ENCODE assay signal across 8 mouse cellular contexts in genomic region chr9:120708507-120708906, GRCm38 (mm10).
DNase-seq lines count a peak whose midpoint lies in the region; ATAC-seq lines count a peak whose summit lies in the region.

No protein-coding gene starts in this region.

- H3K36me3 ChIP-seq in heart, embryonic 11.5 days (ENCODE audit: control insufficient read depth, insufficient read depth, low read length): no peaks in the 10 kb centered on the region
- H3K36me3 ChIP-seq in heart, embryonic 16.5 days (ENCODE audit: control insufficient read depth, insufficient read depth): no peaks in the 10 kb centered on the region
- H3K36me3 ChIP-seq in midbrain, embryonic 11.5 days (ENCODE audit: control insufficient read depth, insufficient read depth, low read length): no peaks in the 10 kb centered on the region

- H3K4me3 ChIP-seq in heart, embryonic 11.5 days (ENCODE audit: low read depth, low read length): no peak overlapping the region
- peak overlapping the region; percentile 19 for H3K4me3 ChIP-seq in heart, embryonic 16.5 days (ENCODE audit: low read length)
- H3K4me3 ChIP-seq in midbrain, embryonic 11.5 days (ENCODE audit: low read depth, low read length): no peak overlapping the region

- H3K27me3 ChIP-seq in heart, embryonic 11.5 days (ENCODE audit: control insufficient read depth, insufficient read depth, low read length): no peaks in the 10 kb centered on the region
- no peaks in the 10 kb centered on the region for H3K27me3 ChIP-seq in heart, embryonic 16.5 days (ENCODE audit: control insufficient read depth, insufficient read depth, low read length)
- H3K27me3 ChIP-seq in midbrain, embryonic 11.5 days (ENCODE audit: control insufficient read depth, insufficient read depth, low read length): no peaks in the 10 kb centered on the region

- no peaks in the 10 kb centered on the region for H3K4me1 ChIP-seq in heart, embryonic 11.5 days (ENCODE audit: control insufficient read depth, insufficient read depth, low read length)
- H3K4me1 ChIP-seq in heart, embryonic 16.5 days (ENCODE audit: control insufficient read depth, insufficient read depth, low read length): peaks cover 8% of the 10 kb centered on the region
- H3K4me1 ChIP-seq in midbrain, embryonic 11.5 days (ENCODE audit: control insufficient read depth, insufficient read depth, low read length): peaks cover 9% of the 10 kb centered on the region; the same call in 1 of the 2 replicates

- intact Hi-C loops in gastrocnemius, postnatal 14 days (cut with DNase I; ENCODE audit: low total_unique reads): no loop called here

- no peak for ATAC-seq in heart, embryonic 11.5 days (replicated peaks; ENCODE audit: insufficient number of reproducible peaks, low FRiP score, low TSS enrichment)
- ATAC-seq in heart, embryonic 16.5 days (replicated peaks; ENCODE audit: extremely low read depth, insufficient read depth, low FRiP score): no peak
- no peak for ATAC-seq in midbrain, embryonic 11.5 days (ENCODE audit: low FRiP score)
- ATAC-seq in CD4-positive, CD25-positive, alpha-beta regulatory T cell, adult 4 months: no peak

- H3K4me2 ChIP-seq in heart, embryonic 11.5 days: peak overlapping the region; percentile 37
- H3K4me2 ChIP-seq in heart, embryonic 16.5 days (ENCODE audit: low read depth, low read length): peak overlapping the region; percentile 54
- H3K4me2 ChIP-seq in midbrain, embryonic 11.5 days: peak overlapping the region; percentile 28

- H3K9me3 ChIP-seq in heart, embryonic 11.5 days (replicated peaks; ENCODE audit: control insufficient read depth, low read length): no peaks in the 10 kb centered on the region
- H3K9me3 ChIP-seq in heart, embryonic 16.5 days (replicated peaks; ENCODE audit: control insufficient read depth, low read length): peaks cover 5% of the 10 kb centered on the region
- no peaks in the 10 kb centered on the region; the same call in 1 of the 2 replicates for H3K9me3 ChIP-seq in midbrain, embryonic 11.5 days (ENCODE audit: control insufficient read depth, low read length)

- DNase-seq in heart, adult 9 months (ENCODE audit: low spot score in 2 of 2): no peak
- DNase-seq in R1 (ENCODE audit: low read depth, low spot score): peak; percentile 47
- peak; percentile 90 for DNase-seq in midbrain, embryonic 11.5 days (ENCODE audit: low spot score, missing footprints)
- no peak for DNase-seq in gastrocnemius, postnatal 14 days
- DNase-seq in testis, postnatal 14 days (ENCODE audit: low spot score): no peak

- peak overlapping the region; percentile 6 for H3K9ac ChIP-seq in heart, embryonic 11.5 days (ENCODE audit: low read depth, low read length)
- peak overlapping the region; percentile 31 for H3K9ac ChIP-seq in heart, embryonic 16.5 days (ENCODE audit: low read length)
- peak overlapping the region; percentile 47; the same call in 1 of the 2 replicates for H3K9ac ChIP-seq in midbrain, embryonic 11.5 days (ENCODE audit: low read length)

- no peak overlapping the region for H3K27ac ChIP-seq in heart, embryonic 11.5 days (ENCODE audit: low read depth, low read length)
- H3K27ac ChIP-seq in heart, embryonic 16.5 days (ENCODE audit: low read length): no peak overlapping the region
- no peak overlapping the region for H3K27ac ChIP-seq in midbrain, embryonic 11.5 days (ENCODE audit: low read depth, low read length)

- WGBS in heart, embryonic 11.5 days (ENCODE audit: insufficient replicate concordance): 11% methylated on average over 11 of the region's 11 CpGs
- 8% methylated on average over 11 of the region's 11 CpGs for WGBS in heart, embryonic 16.5 days
- 10% methylated on average over 11 of the region's 11 CpGs for WGBS in midbrain, embryonic 11.5 days

Comparison
In these comparisons a context has a peak if more than half of its experiments do, and no peak if none do; other contexts are left out.
1. DNase-seq: peak in R1 (single experiment) and midbrain, embryonic 11.5 days (single experiment); none in heart, adult 9 months (0 of 2), gastrocnemius, postnatal 14 days (single experiment) and testis, postnatal 14 days (single experiment).
2. Peak in every context shown above with its lines, with median percentiles within 50 percentile points of each other: H3K4me2 ChIP-seq and H3K9ac ChIP-seq.